Mouse (Mus musculus): ENCODE measurements around the gene Ntrk3.

Gene Ntrk3

GRCm38 (mm10) chr7:78305029-78305428, 432.8 kb downstream of the Ntrk3 start:
- no peak for DNase-seq

GRCm38 (mm10) chr7:78297290-78297689, 440.5 kb downstream of the Ntrk3 start:
- DNase-seq, result no peak

DNA sequence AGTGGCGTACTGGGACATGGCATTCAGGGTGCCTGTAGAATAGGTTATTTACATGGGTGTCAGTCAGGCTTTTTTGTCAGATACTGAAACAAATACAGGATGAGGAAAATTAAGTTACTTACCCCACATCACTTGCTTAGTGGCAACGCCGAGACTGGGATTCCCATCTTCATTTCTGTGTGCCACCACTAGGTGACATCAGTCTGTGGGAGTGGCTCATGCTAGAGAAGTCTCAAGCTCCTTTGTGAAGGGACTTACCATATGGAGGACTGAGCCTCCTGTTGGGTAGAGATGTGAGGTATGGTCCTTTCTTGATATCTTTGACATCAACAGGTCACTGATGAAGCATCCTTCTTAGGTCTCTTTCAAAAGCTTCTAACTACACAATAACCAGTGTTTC, 443.5 kb downstream of the Ntrk3 start:
- no peak for DNase-seq

GRCm38 (mm10) chr7:78290186-78290585, 447.6 kb downstream of the Ntrk3 start:
- DNase-seq, result no peak

GRCm38 (mm10) chr7:78286516-78287238, 451.1 kb downstream of the Ntrk3 start:
- DNase-seq, result no peak

DNA sequence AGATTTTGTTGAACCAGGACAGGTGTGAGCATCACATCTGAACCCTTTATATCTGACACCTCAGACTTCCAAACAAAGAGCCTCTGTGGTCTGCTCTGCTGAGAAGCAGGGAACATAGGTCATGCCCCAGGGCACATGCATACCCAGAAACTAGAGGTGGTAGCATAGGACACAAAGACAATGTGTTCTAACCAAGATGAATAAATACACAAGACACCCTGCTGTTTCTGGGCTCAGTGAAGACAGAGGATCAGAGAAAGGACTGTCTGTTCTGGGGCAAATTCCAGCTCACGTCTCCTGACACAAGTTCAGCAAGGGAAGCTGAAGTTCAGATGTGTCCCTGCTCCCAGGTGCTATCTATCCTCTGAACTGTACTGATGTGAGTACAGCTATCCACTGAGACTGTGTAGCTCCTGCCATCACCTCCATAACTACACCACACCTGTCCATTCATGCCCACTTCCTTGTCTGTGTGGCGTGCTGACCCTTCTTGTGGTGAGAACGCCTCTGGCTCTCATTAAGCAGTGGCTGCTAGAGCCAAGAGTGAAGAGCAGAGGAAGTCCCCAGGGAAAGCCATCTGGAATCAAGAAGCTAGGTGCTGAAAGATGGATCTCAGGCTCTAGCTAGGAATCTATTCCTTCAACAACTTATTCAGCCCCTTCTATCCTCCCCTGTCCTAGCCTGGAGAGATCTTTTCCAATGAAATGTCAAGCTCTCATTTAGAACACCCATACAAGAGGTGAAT, 468.1 kb downstream of the Ntrk3 start:
- DNase-seq, result no peak

DNA sequence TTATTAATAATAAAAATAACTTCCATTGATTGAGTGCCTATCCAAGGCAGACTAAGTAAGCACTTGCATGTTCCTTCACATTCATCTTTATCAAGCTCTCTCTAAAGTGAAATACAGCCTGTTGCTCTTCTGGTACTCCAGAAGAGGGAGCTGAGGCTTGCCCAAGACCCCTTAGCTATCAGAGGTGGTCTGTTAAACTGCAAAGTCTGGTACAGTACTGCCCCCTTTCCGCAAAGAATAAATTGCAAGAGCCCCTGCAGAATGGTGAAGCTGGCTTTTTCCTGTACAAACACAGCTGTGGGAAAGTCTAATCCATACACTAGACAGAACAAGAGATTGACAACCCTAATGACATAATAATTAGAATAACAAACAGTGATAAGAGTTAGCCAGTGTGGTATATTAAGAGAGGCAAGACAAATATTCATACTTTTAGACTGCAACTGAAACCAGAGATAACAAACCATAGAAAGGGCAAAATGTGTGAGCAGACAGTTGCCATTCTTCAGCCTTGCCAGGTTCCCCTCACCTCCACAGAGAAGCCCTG, 470.3 kb downstream of the Ntrk3 start:
- DNase-seq, result peak; percentile 5

DNA sequence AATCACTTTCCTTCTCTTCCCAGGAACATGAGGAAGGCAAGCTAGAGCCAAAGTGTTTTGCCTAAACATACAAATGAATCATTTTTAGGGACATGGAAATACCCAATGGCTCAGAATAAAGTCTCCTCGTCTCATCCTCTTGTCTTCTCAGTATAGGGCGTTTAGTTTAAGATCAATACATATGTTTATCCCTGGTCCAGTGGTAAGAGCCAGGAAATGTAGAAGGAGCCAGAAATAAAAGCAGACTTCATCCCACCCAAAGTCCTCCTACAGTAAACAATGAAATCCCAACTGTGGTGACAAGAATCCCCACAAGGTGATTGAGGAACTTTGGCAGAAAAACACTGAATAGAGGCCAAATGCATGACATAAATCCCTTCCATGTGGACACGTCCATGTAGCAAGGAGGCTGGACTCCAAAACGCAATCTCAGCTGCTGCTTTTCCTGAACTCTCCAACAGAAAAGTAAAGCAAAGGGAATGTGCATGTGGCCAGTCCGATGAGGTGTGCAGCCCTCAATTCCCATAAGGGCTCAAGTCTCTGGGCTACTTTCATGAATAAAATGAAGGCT, 473.3 kb downstream of the Ntrk3 start:
- no peak for DNase-seq

GRCm38 (mm10) chr7:78261420-78262125, 476.2 kb downstream of the Ntrk3 start:
- DNase-seq, result no peak

GRCm38 (mm10) chr7:78258151-78258550, 479.7 kb downstream of the Ntrk3 start:
- no peak for DNase-seq

DNA sequence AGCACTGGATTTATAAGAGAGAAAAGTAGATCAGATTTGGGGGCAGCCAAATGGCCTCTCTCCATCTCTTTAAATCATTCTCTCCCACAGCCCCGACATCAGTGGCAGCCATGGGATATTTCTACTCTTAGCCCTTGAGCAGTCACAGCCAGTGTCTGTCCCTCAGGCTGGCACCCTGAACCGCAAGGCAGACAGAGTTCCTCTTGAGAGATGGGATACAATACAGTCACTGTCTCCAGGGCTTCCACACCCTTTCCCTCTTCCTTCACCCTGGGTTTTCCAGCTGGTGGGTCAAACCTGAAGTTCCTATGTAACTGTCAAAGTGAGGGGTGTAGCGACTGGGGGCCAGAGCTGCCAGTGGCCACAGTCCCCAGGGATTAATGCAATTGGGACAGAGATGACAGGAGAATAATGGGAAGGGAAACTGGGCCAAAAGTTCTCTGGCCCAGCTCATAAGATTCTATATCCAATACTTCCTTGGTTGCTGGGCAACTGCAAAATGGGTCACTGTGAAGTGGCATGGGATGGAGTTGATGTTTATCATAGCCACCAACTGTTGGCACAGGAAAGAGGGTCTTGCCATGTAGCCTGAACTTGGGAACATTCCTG, 483.9 kb downstream of the Ntrk3 start:
- DNase-seq, result no peak

- no peak for DNase-seq
Observed at GRCm38 (mm10) chr7:78248119-78248642, 489.6 kb downstream of the Ntrk3 start.

- DNase-seq, result no peak
Observed at GRCm38 (mm10) chr7:78239012-78239411, 498.8 kb downstream of the Ntrk3 start.

DNA sequence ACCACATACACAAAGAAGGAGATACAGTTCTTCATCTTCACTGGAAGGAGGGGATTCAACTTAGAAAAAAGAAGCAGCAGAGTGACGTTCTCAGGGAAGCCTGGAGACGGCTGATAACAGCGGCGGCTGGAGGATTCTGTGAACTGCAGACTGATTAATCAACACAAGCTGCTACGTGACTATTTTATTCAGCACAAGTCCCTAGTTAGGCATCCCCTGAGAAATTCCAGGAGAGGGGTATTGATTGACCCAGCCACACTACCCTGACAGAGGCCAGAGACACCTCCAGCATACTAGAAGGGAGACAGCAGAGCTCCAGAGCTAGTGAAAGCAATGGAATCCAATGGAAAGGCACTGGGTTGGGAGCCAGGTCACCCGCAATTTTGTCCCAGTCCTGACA, 516.1 kb downstream of the Ntrk3 start:
- no peak for DNase-seq

DNA sequence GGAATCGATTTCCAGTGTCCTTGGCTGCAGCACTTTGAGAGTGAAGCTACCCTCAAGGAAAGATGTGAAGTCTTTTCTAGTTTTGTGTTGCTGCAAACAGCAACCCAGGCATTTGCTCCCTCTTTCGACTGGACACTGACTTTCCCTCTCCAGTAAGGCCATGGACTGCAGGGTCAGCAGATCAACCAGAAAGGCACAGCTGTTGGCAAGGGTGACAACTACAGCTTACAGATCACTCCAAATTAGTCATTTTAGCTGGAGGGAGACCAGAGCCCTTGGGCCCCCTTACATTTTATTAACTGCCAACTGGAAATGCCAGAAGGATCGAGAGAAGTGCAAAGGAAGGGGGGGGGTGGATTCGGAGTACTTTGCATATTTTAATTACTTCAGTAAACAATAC, 516.9 kb downstream of the Ntrk3 start:
- no peak for DNase-seq

- DNase-seq, result no peak
Observed at GRCm38 (mm10) chr7:78190931-78191653, 546.7 kb downstream of the Ntrk3 start.

DNA sequence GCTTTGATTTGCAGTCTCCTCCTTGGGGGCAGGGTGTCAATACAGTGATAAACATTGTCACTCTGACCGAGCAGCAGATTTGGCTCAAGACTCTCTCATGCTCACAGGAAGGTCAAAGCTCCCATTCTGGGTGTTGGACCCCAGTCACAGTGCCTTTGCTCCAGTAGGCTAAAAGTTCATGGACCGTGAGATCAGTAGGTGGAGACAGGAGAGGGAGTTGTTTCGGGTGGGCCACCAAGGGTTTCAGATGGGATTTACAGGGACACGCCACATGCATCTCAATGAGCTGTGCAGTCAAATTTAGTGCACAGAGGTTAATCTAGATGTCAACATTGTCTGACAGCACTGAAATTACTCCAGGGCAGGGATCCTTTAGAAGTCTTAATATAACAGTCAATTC, 552.2 kb downstream of the Ntrk3 start:
- DNase-seq, result no peak

- DNase-seq, result no peak
Observed at GRCm38 (mm10) chr7:78183396-78183795, 554.4 kb downstream of the Ntrk3 start.

DNA sequence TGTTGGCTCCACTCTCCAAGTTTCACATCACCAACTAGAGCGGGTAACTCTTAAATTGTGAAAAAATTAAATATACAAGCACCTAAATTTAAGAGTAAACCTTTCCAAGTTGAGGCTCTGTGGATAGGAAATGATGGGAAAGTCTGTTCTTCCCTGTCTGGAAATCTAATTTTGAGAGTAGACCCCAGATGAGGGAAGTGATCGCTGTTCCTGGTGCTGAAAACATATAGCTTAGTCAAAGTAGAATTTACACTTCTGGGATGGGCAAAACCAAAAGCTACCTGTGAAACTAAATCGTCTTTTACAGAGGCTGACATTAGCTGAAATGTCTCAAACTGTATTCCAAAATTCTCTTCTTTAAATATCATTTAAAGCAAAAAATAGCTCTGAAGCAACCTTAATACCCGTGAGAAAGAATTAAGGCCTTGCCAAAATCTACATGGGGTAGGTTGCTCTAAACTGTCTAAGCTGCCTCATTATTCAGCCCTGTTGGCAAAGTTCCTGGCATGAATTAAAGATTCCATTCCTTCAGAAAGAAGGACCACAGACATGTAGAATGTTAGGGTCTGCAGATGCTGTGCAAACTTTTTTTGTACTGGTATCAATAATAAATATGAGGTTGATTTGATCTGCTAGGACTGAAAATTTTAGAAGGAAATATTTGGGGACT, 557.7 kb downstream of the Ntrk3 start:
- no peak for DNase-seq

DNA sequence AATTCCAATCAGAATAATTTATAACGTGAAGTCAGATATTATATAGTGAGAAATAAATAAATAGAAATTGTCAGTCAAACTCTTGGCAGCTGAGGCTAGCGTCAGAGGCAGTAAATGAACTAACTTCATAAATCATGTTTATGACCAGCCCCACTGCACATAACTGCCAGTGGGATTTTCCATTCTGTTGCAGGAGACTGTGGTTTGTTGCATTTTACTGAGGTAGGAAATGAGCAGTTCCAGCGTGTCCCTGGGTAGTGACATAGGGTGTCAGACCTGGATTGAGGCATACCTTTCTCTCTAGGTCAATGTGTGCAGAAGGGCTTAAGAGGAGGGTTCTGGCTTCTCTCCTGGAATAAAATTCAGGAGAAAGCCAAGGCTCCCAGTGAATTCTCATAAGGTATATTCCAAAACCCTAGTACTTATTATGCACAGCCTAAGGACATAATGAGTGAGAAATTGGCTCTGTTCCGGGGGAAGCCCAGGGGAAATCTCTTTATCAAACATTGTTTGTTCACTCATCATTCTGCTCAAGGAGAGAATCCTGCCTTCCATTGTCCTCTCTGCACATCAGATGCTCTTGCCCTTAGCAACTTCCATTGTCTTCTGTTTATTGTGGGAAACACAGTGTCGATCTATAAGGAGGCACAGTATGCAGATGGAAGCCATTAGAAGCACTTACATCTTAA, 565.4 kb downstream of the Ntrk3 start:
- DNase-seq, result no peak

DNA sequence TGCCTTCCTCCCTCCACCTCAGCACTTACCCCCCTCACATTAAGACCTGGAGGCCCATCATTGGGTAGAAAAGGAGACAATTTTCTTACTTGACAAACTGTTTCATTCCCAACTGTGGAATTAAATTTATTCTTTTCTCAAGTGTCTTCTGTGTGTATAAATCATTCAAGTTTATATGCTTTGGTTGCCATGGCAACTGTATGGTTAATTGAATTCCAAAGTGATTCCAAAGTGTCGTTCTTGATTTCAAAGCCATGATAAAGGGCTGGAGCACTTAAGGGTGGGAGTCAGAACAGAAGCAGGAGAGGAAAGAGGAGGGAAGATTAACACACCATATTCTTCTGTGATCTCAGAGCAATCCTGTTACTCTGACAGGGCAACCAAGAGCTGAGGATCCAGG, 572.3 kb downstream of the Ntrk3 start:
- no peak for DNase-seq

Data from thymus, postnatal 14 days (tissue).